Mouse (Mus musculus): ENCODE measurements at regions not wholly inside any gene's neighbourhood (a gene's known extent, or its start where the extent isn't known, plus 50 kb on each side); places are given as distances from the start of the nearest gene placed in this dataset.

DNA sequence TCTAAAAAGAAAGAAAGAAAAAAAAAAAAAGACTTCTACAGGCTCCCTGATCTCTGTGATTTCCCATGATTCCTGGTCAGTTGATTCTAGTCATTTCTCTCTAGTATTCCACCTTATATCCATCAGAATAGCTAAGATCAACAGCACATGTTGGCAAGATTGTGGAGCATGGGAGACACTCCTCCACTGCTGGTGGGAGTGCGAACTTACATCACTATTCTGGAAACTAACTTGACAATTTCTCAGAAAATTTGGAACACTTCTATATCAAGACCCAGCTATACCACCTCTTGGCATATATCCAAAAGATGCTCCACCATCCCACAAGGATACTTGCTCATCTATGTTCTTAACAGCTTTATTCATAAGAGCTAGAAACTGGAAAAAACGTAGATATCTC, 3266.0 kb upstream of the Lrrc6 start:
- no peak for DNase-seq (ENCODE audit: extremely low read depth, low read depth, low spot score)

DNA sequence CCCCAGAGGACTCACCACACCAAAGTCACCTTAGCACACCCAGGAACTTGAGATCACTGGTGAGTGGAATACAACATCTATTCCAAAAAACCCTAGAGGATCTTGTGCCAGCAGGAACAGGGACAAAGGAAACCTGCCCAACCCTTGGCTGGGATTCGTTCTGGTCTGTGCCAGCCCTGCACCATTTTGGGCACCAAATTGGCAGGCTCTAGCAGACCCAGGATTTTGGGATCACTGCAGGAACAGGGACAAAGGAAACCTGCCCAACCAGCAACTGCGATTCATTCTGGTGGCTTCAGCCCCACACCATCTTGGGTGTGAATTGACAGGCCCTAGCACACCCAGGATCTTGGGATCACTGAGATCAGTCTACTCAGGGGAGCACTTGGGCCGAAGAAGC, 3251.9 kb upstream of the Lrrc6 start:
- DNase-seq (ENCODE audit: extremely low read depth, low read depth, low spot score), result peak; percentile 42

DNA sequence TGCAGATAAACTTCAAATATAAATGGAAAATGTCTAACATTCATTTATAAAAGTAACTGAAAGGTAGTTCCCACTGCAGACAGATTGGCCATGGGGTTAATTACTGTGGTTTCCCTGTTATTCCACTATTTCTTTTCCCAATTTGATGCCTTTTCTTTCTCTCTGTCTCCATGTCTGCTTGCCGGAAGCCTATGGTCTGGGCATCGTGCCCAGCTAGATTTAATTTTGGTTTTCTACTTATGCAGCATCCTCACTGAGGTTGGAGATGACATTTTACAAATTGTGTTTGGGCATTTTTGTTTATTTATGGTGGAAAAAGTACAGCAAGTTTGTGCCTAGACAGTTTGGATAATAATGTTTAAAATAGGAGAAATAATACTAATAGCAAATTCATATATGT, 3214.0 kb upstream of the Lrrc6 start:
- no peak for DNase-seq (ENCODE audit: extremely low read depth, low read depth, low spot score)

DNA sequence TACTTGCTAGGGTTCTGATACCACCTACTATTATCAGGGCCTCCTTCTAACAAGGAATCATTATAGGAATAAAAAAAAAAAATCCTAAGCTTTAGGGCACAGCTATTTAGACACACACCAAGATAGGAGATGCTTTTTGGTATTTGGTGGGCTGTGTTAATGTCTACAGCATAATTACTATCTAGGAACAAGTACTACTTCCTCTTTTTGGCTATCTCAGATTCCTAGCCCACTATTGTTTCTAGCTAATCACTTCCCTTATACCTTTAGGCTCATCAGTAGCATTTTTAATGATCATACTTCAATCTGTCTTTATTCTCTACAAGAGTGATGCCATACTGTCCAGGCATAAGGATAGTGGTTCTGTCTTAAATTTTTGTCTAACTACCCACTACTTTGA, 3213.2 kb upstream of the Lrrc6 start:
- no peak for DNase-seq (ENCODE audit: extremely low read depth, low read depth, low spot score)

DNA sequence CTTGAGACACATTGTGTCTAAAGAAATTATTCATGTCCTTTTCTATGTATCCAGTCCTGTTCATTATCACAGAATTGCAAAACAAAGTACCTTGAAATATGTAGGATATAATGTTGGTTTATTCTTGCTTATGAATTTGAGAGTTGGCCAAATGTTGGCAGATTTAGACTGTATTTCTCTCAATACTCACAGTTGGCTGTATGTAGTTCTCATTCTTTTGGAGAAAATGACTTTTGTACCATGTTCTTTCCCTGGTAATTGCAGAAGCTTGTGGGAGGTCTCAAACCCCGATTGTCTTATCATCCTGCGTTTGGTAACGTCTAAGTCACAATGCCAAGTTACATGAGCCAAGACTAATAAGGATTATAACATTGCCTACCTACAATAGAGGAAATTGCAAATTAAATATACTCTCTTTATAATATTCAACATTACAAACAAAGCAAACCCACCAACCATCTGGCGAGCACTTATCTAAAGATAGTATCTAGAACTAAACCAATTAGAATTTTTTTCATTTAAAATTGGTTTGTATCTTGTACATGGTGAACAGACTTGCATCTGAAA, 3195.0 kb upstream of the Lrrc6 start:
- no peak for DNase-seq (ENCODE audit: extremely low read depth, low read depth, low spot score)

DNA sequence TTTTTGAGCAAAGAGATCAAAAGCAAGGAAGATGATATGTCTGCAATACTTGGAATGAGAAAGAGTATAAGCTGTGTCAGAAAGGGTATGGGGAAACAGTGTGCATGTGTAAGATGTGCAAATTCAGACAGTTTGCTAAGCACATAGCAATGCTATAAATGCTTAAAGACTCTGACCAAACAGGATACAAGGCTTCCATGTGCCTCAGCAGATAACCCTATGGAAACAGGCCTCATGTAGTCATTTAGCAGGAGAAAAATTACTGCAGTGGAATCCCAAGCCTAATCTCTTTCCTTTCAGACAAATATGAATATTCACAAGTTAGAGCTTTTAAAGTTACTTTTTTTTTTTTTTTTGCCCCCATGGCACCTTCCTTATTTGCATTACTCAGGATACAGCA, 3189.8 kb upstream of the Lrrc6 start:
- no peak for DNase-seq (ENCODE audit: extremely low read depth, low read depth, low spot score)

All from fat pad, adult 2 months (tissue).